Mouse (Mus musculus): ENCODE results near the gene AC109138.7.

AC109138.7 gene

DNA sequence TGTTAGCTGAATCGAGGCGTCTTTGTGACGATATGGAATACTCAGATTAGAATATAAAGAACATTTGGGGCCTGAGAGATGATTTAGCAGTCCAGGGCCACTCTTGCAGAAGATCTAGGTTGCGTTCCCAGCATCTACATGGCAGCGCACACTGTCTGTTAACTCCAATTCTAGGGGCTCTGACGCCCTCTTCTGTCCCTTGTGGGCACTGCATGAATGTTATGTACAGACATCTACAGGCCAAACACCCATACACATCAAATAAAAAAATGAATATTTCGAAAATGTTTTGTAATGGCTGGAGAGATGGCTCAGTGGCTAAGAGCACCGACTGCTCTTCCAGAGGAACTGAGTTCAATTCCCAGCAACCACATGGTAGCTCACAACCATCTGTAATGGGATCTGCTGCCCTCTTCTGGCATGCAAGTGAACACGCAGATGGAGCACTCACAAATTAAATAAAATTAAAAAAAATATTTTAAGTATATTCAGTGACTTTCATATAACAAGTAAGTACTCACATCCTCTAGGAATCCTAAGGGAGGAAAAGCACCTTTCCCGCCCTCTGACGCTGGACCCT is 41.5 kb downstream of the AC109138.7 start:
- no peak for DNase-seq (ENCODE audit: low spot score)

DNA sequence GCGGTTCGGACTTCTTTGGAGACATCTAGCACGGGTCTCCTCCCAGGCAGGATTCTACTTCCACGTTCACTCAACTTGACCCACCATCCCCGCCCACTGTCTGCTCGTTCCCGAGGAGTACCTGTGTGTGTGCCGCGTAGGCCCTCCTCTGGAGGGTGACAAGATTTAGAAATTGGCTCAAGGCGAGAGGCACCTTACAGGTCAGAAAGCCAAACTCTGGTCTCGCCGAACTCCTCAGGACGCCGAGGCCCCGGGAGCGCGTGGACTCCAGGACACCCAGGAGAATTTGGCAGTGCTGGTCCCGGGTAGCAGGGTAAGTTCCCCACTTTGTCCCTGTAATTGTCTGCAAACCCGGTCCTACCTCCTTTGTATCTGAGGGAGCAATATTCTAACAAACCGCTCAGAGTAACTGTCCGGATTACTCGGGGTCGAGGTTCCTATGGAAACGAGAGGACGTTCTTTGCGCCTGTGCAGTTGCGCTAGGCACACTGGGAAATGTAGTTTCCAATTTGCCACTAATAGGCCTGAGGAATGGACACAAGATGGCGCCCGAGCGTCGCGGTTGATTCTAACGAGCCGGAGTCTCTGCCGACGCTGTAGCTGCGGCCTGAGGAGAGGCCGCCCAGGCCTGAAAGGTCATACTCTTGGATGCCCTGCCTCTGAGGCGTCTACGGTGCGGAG is 43.2 kb downstream of the AC109138.7 start:
- DNase-seq (ENCODE audit: low spot score), result peak; percentile 90

DNA sequence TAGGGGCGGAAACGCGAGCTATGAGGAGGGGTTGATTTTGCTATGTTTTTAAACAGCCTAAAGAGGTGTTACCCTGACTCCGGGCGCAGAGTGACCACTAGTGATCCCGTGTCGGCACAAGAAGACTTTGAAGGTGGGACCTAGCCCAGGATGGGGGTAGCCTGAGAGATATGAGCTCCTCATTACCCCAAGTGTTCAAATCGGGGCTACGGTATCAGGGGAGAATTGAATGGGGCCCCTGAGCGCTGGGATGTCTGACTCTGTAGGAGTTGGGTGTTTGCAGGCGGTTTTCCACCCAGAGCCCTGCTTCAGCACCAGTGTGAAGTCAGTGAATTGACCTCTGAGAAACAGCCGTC is 43.7 kb downstream of the AC109138.7 start:
- no peak for DNase-seq (ENCODE audit: low spot score)

DNA sequence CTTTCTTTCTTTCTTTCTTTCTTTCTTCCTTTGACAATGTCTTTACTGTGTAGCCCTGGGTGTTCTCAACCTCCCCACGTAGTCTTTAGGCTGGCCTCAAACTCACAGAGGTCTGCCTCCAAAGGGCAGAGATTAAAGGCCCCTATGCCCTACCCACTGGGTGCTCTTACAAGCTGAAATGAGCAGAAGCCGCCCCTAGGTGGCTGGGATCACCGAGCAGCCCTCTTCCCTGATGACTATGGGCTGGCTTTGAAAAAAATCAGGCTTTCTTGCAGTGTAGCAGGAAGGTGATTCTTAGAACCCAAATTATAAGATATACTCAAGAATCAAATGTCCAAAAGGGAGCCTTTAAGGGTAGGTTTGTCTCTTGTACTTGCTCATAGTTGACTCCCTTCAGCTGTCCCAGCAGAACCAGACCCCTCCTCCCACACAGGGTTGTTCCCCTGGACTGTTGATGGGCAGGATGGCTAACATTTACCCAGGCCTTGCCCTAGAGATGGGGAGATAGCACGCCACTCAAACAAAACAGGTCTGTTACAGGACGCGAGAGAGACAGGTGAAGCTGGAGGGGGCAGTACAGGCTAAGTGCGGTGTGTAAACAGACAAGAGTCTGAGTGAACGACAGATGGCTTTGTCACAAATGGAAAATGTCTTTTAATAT is 47.0 kb downstream of the AC109138.7 start:
- DNase-seq (ENCODE audit: low spot score), result no peak

DNA sequence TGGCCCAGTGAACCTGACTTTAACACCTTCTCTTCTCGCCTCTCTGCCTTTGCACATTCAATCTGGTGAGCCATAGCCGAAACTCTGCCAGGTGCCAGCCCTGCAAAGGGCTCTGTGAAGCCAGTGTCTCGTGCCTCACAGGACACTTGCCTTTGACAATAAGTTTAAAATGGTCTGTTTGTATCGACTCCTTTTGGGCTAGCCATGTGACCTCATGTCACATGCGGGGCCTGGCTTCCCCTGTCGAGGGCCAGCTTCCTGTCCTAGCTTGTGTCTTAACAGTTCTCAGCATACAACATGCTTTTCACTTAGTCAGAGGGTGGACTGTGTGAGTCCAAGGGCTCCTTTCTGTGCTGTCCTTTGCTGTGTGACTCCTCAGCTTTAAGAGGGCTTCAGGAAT is 48.6 kb downstream of the AC109138.7 start:
- DNase-seq (ENCODE audit: low spot score), result no peak

DNA sequence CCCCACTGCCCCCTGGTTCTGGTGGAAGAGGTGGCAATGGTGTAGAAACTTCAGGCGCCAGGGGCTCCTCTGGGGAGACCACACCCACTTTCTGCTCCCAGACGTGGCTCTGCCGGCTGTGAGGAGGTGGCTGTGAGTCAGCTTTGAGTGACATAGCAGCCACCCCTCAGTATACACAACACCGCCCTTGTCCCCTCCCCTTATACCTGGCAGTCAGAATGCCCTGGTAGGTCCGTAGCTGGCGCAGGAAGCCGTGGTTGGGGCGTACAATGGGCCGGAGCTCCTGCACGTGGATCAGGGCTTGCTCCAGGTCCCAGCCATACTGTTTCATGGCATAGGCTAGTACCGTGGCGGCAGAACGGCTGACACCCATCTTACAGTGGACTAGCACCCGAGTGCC is 49.5 kb downstream of the AC109138.7 start:
- DNase-seq (ENCODE audit: low spot score), result peak; percentile 3

DNA sequence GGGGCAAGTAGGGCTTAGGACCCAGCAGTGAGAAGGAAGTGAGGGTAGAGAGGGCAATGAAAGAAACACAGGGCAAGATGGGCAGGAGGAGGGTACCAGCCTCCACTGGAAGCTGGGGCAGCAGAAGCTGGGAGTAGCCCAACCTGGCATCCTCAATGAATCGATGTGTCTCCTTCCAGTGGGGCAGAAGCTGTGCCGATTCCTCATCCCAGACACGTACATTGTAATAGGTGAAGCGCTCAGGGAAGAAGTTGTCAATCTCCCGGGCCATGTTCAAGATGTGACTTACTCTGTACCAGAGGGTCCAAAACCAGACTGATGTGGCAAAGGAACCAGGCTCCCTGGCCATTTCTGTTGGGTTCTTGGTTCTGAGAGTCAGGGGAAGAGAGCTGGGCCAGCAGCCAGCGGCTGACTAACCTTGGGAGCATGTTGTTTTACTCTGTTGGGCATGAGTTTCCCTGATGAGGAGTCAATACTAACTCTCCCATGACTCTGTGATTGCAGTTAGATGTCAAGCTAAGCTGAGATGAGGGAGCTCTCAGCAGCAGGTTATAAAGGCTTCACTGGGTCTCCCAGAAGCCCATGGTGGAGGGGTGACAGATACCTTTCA is 50.1 kb downstream of the AC109138.7 start:
- DNase-seq (ENCODE audit: low spot score), result no peak

DNA sequence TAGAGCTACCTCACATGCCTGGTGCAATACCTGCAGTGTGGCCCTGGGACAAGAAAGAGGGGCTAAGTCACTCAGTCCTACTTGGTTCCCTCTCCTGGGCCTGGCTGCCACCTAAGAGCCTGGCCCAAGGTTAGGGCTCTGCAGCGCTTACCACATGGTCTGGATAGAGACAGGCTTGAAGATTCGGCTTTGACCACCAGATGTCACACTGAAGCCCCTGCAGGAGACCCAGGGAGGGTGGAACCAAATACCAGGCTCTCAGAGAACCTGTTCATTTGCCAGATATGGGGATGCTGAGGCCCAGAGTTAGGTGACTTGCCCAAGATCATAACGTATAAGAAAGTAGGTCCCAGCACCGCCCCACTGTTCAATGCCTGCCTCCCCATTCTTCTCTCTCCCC is 51.8 kb downstream of the AC109138.7 start:
- DNase-seq (ENCODE audit: low spot score), result no peak

DNA sequence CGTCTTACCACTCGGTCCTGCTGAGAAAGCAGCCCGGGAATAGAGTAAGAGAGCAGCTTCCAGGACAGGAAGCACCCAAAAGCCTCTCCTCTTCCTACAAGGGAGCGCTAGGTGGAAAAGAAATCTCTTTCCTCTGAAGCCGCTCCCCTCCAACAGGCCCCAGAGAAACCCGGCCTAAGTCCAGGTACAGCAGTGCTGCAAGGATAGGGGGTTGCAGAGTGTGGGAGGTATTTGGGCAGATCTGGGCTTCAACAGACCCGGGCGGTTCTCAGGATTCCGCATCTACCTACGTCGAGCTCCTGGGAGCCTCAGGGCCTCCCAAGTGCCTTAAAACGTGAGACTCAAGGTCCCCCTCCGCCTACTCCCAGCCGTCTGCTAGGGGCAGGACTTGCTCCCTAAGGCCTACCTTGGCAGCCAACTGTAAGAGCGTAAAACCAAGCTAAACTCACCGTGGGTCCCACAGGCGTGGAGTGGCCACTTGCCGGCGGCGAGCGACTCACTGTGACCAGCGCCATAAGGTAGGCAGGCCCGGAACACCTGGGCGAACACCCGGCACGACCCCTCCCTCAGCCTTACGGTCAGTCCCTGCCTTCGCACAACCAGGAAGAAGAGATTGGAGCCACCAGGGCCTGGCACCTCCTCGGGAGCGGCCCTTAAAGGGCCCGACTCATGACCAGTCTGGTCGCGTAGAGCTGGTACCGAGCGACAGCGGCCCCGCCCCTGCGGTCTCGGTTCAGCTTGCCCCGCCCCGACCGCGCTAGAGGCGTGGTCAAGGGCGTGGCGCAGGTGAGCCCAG is 54.6 kb downstream of the AC109138.7 start, which contains the start of gene Ssh3:
TSS of gene Ssh3 (minus strand) at position 615 of the 796 bp plus-strand sequence.
- DNase-seq (ENCODE audit: low spot score), result peak; percentile 82

DNA sequence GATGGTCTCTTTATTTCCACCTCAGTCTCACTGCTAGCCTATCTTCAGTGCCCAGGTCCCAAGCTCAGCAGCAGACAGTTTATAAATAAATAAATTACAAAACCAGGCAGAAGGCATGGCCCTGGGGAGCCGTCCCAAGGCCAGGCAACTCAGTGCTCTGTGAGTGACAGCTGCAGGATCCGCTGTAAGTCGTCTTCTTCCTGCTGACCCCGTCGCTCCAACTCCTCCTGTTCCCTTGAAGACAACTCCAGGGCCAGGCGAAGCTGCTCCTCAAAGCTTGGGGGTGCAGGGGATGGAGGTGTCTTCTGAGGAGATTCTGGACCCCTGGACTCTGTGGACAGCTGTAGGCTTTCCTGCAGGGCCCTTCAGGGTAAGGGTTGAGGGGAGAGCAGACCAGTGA is 56.0 kb downstream of the AC109138.7 start:
- peak; percentile 5 for DNase-seq (ENCODE audit: low spot score)

DNA sequence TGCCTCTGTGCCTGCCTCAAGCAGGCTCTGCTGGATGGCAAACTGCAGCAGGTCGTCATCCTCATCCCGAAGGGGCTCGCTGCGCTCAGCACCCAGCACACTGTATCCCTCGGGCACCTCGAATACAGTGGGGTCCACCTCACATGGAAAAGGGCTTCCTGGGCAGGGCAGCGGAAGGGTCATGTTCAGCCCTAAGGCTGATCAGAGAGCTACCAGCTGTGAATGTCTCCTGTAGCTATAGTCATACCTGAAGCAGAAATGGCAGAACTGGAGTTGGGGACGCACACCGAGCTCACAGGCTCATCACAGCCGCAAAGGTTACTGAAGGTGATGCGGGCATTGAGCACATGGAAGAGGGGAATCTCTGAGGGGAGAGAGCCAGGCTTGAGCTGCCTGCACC is 56.8 kb downstream of the AC109138.7 start:
- no peak for DNase-seq (ENCODE audit: low spot score)

DNA sequence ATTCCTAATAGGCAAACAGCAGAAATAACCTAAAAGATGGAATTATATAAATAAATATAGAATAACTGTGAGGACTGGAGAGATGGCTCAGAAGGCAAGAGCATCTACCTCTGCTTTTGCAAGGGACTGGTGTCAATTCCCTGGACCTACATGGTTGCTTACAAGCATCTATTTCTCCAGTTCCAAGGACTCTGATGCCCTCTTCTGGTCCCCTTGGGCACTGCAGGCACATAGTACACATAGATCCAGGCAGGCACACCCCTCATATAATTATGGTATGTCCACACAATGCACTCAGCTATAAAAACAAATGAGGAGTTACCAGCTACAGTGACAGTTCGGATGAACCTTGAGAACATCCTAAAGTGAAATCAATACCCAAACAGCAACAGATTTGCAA is 65.3 kb downstream of the AC109138.7 start:
- no peak for DNase-seq (ENCODE audit: low spot score)

DNA sequence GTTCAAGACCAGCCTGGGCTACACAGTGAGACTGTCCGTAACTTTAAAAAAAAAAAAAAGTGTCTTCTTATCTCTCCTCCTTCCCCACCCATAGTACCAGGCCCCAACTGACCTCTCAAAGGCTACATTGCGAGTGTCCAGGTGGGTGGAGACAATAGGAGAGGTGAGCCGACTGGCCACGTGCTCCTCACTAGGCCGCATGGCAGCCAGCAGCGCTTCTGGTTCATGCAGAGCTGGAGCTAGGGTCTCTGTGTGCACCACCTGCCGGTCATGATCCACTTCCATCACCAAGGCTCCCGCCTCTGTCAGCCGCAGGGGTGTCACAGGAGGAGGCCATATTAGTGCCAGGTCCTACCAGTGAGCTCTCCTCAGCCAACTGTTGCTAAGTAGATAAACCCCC is 66.3 kb downstream of the AC109138.7 start:
- no peak for DNase-seq (ENCODE audit: low spot score)
